Mouse (Mus musculus) cerebellum, adult 2 months (tissue): ENCODE data around the gene Ccnd3.

Experiments
- CTCF ChIP-seq: fragments of 200-500 bp; IDR thresholded peaks from 2 replicates; pipeline ENCODE4 v1.5.1; 2011; ENCODE audit warnings: low read depth, mild to moderate bottlenecking, control low read depth, low read length, moderate library complexity, borderline replicate concordance; ENCODE audit not compliant: insufficient read depth
- POLR2A ChIP-seq: fragments of 200-500 bp; IDR thresholded peaks from 2 replicates; pipeline ENCODE4 v1.6.1; 2011; ENCODE audit warnings: low read length, control low read depth, borderline replicate concordance; ENCODE audit not compliant: insufficient read depth

- TF ChIP-seq POLR2A, result no peak
- no peak for TF ChIP-seq CTCF
Measured at GRCm38 (mm10) chr17:47459341-47459919, 45.4 kb upstream of the Ccnd3 start.
